11 mouse cellular contexts compared by ENCODE assay signal in the genomic region with DNA sequence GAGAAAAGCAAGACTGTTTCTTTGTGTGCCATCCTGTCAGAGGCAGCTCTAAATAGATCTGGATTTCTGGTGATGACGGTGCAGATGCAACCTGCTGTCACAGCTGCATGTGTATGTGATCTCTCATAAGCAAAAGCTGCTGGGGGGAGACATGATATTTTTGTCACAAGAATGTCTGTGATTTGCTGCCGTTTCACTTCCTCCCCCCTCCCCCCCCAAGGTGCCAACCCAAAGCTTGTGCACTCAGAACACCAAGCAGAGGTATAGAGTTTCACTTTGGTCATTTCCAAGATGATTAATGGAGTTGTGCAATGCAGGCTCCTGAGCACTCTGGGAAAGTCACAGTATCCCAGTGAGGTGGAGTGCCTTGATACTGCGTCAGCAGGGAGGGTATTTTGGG.
DNase-seq lines count a peak whose midpoint lies in the region; ATAC-seq lines count a peak whose summit lies in the region.
"Had no signal": no experiment of that assay in that cellular context is flagged by ENCODE, and none has a peak within 500 bp of the region (broad histone marks: within the 10 kb centered on the region; RNA-seq: fewer than 3 reads in every experiment).

No protein-coding gene starts in this region.

- H3K9ac ChIP-seq in midbrain, embryonic 14.5 days (replicated peaks; ENCODE audit: low read length), result no peak overlapping the region
- H3K9ac ChIP-seq: embryonic facial prominence, embryonic 13.5 days had no signal

- H3K4me2 ChIP-seq in midbrain, embryonic 14.5 days (ENCODE audit: low read length), result no peak overlapping the region
- H3K4me2 ChIP-seq: embryonic facial prominence, embryonic 13.5 days had no signal

- no peaks in the 10 kb centered on the region for H3K9me3 ChIP-seq in midbrain, embryonic 14.5 days (ENCODE audit: control insufficient read depth, low read length)
- H3K9me3 ChIP-seq: embryonic facial prominence, embryonic 13.5 days; midbrain, embryonic 10.5 days had no signal

- no peaks in the 10 kb centered on the region for H3K36me3 ChIP-seq in midbrain, embryonic 14.5 days (ENCODE audit: control insufficient read depth, insufficient read depth, low read length)
- H3K36me3 ChIP-seq: embryonic facial prominence, embryonic 13.5 days; midbrain, embryonic 10.5 days had no signal

- peak; percentile 47 for ATAC-seq in neutrophil, adult 5-6 weeks (ENCODE audit: extremely low read depth, insufficient number of reproducible peaks, low FRiP score, poor library complexity, severe bottlenecking)
- ATAC-seq in midbrain, embryonic 14.5 days (ENCODE audit: low FRiP score, low TSS enrichment), result no peak
- ATAC-seq: hindbrain, postnatal 0 days had no signal

- H3K27me3 ChIP-seq in midbrain, embryonic 14.5 days (ENCODE audit: control insufficient read depth, insufficient read depth, low read length), result no peaks in the 10 kb centered on the region
- H3K27me3 ChIP-seq: embryonic facial prominence, embryonic 13.5 days had no signal

- no peaks in the 10 kb centered on the region for H3K4me1 ChIP-seq in midbrain, embryonic 14.5 days (ENCODE audit: control insufficient read depth, insufficient read depth, low read length)

- intact Hi-C loops in heart, postnatal 36 days (cut with DNase I), result no loop called here

- DNase-seq in embryo, embryonic 11 days, result peak; percentile 30
- no peak for DNase-seq in embryo, embryonic 9.5 days (ENCODE audit: extremely low spot score)
- DNase-seq in lung, postnatal 36 days, result peak; percentile 64
- DNase-seq in lung, postnatal 10 days, result no peak
- peak; percentile 28 for DNase-seq in forelimb bud, embryonic 11.5 days (ENCODE audit: low read depth, low spot score)
- no peak for DNase-seq in midbrain, embryonic 14.5 days
- no peak for DNase-seq in heart, postnatal 36 days

- no peak overlapping the region for H3K4me3 ChIP-seq in midbrain, embryonic 14.5 days (replicated peaks; ENCODE audit: low read depth, low read length)
- H3K4me3 ChIP-seq: embryonic facial prominence, embryonic 13.5 days; midbrain, embryonic 10.5 days had no signal

- WGBS in midbrain, embryonic 14.5 days, result 88% methylated on average over 3 of the region's 3 CpGs

- no peak overlapping the region for H3K27ac ChIP-seq in midbrain, embryonic 14.5 days (replicated peaks; ENCODE audit: low read depth, low read length)
- H3K27ac ChIP-seq: embryonic facial prominence, embryonic 13.5 days; hindbrain, postnatal 0 days; midbrain, embryonic 10.5 days had no signal

Comparison
In these comparisons a context has a peak if more than half of its experiments do, and no peak if none do; other contexts are left out.
1. DNase-seq: peak in embryo, embryonic 11 days (single experiment), lung, postnatal 36 days (single experiment) and forelimb bud, embryonic 11.5 days (single experiment); none in embryo, embryonic 9.5 days (single experiment), lung, postnatal 10 days (single experiment), midbrain, embryonic 14.5 days (single experiment) and heart, postnatal 36 days (0 of 2).